13 mouse cellular contexts compared by ENCODE assay signal in genomic region chr4:86045448-86045847, GRCm38 (mm10).
"Had no signal": no experiment of that assay in that cellular context is flagged by ENCODE, and none has a peak within 500 bp of the region (broad histone marks: within the 10 kb centered on the region; RNA-seq: fewer than 3 reads in every experiment).

No protein-coding gene starts in this region.

- H3K27ac ChIP-seq: limb, embryonic 12.5 days; limb, embryonic 15.5 days; liver, embryonic 14.5 days; macrophage; midbrain, embryonic 12.5 days; midbrain, embryonic 15.5 days had no signal

- H3K4me2 ChIP-seq: limb, embryonic 12.5 days; limb, embryonic 15.5 days; liver, embryonic 11.5 days; lung, embryonic 14.5 days; midbrain, embryonic 12.5 days; midbrain, embryonic 15.5 days had no signal

- H3K4me1 ChIP-seq: midbrain, embryonic 12.5 days had no signal

- DNase-seq: kidney, postnatal 14 days; liver, postnatal 0 days; lung, embryonic 14.5 days; thymus, adult 18-20 months; thymus, postnatal 36 days had no signal

- H3K27me3 ChIP-seq: limb, embryonic 12.5 days; limb, embryonic 15.5 days; midbrain, embryonic 12.5 days; midbrain, embryonic 15.5 days had no signal

- H3K9me3 ChIP-seq: limb, embryonic 12.5 days; limb, embryonic 15.5 days; midbrain, embryonic 12.5 days; midbrain, embryonic 15.5 days had no signal

- H3K9ac ChIP-seq: limb, embryonic 12.5 days; limb, embryonic 15.5 days; liver, embryonic 14.5 days; liver, postnatal 0 days; lung, embryonic 14.5 days; midbrain, embryonic 12.5 days; midbrain, embryonic 15.5 days had no signal

- H3K4me3 ChIP-seq: limb, embryonic 12.5 days; limb, embryonic 15.5 days; midbrain, embryonic 12.5 days; midbrain, embryonic 15.5 days had no signal

- H3K36me3 ChIP-seq: limb, embryonic 12.5 days; limb, embryonic 15.5 days; midbrain, embryonic 12.5 days; midbrain, embryonic 15.5 days had no signal

- ATAC-seq: liver, postnatal 0 days; lung, postnatal 0 days; midbrain, embryonic 15.5 days had no signal
